Mouse (Mus musculus): ENCODE data around the gene Taf1d.
"Not testable (repeated sequence)": the region's sequence is repeated elsewhere in the genome, so short reads cannot be mapped to it uniquely, and the experiment has no call there.

Gene Taf1d

DNA sequence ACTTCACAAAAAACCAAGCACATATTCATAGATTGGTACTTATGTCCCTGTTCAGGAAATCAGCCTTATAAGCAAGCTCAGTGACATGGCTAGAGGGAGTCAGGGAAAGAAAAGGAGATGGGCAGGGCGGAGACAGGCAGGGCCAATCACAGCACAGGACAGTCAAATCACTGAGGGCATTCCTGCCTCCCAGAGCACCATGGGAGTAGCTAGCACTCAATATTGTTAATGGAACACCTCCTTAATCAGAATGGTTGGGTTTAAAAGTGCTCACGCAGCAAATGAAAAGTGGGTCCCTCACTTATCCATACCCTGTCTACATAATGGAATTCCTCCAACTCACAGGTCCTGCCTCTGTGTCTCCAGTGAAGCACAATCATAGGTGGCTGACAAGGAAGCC, 3.1 kb upstream of the Taf1d start:
- in situ Hi-C loops (cut with MboI; ENCODE audit: low pct_unique_long_range_greater_than_20kb in 1 of 2, low sequenced_read_pairs in 2 of 2, unreplicated experiment in 1 of 2), result no loop called here

- in situ Hi-C loops (cut with MboI; ENCODE audit: low pct_unique_long_range_greater_than_20kb in 1 of 2, low sequenced_read_pairs in 2 of 2, unreplicated experiment in 1 of 2), result no loop called here
These were observed 545 bp downstream of the Taf1d start, which contains the start of gene 4931406C07Rik for GRCm38 (mm10) chr9:15306398-15307119. TSS of gene 4931406C07Rik (minus strand) at chr9:15306448.

DNA sequence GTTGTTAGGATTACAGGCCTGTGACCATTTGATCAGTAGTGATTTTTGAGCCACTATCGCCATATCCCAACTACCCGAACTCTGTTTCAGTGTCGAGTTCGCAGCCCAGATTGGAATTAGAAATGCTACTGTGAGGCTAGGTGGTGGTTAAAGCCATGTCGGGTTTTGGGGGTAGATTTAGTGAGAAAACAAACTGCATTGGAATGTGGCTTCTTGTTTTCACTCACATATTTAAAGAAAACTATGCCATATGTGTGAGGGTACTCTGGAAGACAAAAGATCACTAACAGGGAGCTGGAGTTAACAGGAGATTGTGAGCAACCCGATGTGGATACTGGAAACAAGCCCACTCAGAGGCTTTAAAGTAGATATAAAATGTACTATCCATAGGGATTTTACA, 1.2 kb downstream of the Taf1d start:
- in situ Hi-C loops (cut with MboI; ENCODE audit: low pct_unique_long_range_greater_than_20kb in 1 of 2, low sequenced_read_pairs in 2 of 2, unreplicated experiment in 1 of 2), result no loop called here

- in situ Hi-C loops (cut with MboI; ENCODE audit: low pct_unique_long_range_greater_than_20kb in 1 of 2, low sequenced_read_pairs in 2 of 2, unreplicated experiment in 1 of 2), result no loop called here
These were observed 2.2 kb downstream of the Taf1d start for GRCm38 (mm10) chr9:15308254-15308653.

- in situ Hi-C loops (cut with MboI; ENCODE audit: low pct_unique_long_range_greater_than_20kb in 1 of 2, low sequenced_read_pairs in 2 of 2, unreplicated experiment in 1 of 2), result no loop called here
These were observed 3.4 kb downstream of the Taf1d start for GRCm38 (mm10) chr9:15309425-15309824.

DNA sequence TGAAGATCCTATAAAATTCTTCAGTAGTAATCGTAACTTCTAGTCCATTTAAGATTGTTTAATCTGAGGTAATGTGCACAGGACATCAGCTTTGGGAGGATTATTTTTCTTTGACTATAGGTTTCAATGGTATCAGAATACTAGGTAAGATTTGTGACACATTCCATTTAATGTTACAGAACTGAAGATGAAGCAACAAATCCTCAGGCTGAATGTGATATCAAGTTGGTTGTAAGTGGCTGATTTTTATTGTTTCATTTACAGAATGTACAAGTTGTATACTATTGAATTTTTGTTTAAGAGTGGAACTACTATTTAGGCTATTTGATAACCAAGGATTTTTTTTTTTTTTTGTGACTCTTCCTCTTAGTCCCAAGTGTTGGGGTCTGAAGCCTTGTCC, 4.2 kb downstream of the Taf1d start:
- in situ Hi-C loops (cut with MboI; ENCODE audit: low pct_unique_long_range_greater_than_20kb in 1 of 2, low sequenced_read_pairs in 2 of 2, unreplicated experiment in 1 of 2), result no loop called here

DNA sequence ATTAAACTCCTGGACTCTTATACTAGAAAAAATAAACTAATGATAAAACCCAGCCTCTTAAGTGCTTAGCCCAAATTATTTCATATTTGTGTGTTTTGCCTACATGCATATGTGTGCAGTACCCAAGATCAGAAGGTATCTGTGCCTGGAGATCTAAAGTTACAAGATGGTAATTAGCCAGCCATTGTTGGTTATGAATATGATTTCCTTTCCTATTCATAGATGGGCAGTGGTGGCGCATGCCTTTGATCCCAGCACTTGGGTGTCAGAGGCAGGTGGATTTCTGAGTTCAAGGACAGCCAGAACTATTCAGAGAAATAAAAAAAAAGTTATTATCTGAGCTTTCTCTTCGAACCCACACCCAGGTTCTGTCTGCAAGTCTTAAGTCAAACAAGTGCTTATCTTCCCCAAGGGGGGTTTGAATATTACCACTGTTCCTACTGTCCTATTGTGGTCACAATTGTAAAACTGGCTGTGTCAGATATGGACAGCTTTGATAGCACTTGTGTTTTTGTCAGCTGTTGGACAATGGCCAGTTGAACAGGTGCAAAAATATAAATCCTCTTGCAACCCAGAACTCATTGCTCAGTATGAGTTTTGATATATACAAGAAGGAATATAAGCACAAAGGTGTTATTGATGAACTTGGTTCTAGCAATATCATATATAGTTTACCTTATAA, 6.2 kb downstream of the Taf1d start:
- in situ Hi-C loops (cut with MboI; ENCODE audit: low pct_unique_long_range_greater_than_20kb in 1 of 2, low sequenced_read_pairs in 2 of 2, unreplicated experiment in 1 of 2), result no loop called here

- in situ Hi-C loops (cut with MboI; ENCODE audit: low pct_unique_long_range_greater_than_20kb in 1 of 2, low sequenced_read_pairs in 2 of 2, unreplicated experiment in 1 of 2), result no loop called here
These were observed 7.6 kb downstream of the Taf1d start for GRCm38 (mm10) chr9:15313633-15314032.

DNA sequence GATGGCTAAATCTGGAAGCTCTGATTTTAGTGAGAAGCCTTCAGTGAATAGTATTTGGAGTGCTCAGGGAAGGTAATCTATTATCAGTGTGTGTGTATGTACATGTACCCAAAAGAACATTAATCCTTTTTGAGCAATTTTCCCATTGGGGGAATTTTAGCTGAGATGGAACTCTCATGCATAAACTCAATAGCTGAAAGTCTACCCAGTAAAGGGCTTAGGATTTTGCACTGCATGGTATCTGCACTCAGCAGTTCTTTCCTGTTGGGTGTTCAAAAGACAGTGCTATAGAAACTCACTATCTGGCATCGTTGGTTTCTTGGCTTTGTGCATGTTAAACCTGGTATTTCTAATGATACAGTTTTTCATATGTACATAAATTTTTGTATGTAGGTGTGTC, 8.6 kb downstream of the Taf1d start:
- in situ Hi-C loops (cut with MboI; ENCODE audit: low pct_unique_long_range_greater_than_20kb in 1 of 2, low sequenced_read_pairs in 2 of 2, unreplicated experiment in 1 of 2), result no loop called here

DNA sequence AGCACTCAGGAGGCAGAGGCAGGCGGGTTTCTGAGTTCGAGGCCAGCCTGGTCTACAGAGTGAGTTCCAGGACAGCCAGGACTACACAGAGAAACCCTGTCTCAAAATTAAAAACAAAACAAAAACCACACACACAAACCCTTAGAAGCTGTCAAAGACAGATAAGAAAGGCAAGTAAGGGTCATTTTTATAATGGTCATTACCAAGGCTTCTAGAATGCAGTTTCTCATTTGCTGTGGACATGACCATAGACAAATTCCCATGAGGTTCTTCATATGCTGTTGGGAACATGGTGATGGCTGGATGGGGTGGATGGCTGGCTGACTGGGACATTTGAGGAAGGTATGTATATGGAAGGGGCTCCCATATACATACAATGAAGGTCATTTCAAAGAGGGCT, 10.3 kb downstream of the Taf1d start:
- in situ Hi-C loops (cut with MboI; ENCODE audit: low pct_unique_long_range_greater_than_20kb in 1 of 2, low sequenced_read_pairs in 2 of 2, unreplicated experiment in 1 of 2), result not testable (repeated sequence)

- in situ Hi-C loops (cut with MboI; ENCODE audit: low pct_unique_long_range_greater_than_20kb in 1 of 2, low sequenced_read_pairs in 2 of 2, unreplicated experiment in 1 of 2), result no loop called here
These were observed 11.5 kb downstream of the Taf1d start for GRCm38 (mm10) chr9:15317223-15318169.

DNA sequence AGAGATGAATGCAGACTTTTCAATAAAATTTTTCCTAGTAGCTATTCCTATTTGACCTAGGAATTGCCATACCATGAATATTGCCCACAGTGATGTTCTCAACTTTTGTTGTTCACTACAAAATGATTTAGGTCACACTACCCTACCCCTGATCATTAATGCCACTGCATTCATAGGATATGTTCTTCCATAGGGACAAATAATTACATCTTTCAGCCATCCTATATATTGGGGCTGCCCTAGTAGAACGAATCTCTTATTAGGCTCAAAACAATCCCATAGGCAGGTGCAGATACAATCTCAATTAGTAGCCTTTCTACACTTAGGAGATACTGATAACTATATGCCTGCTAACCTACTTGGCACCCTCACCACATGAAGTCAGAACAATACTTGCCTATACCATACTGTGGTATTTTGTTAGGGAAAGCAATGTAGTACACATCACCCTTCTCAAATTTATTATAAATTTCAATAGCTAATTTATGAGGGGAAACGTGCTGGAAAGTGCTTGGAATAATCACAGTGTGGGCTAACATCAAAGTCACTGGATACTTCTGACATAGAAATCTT, 12.2 kb downstream of the Taf1d start:
- in situ Hi-C loops (cut with MboI; ENCODE audit: low pct_unique_long_range_greater_than_20kb in 1 of 2, low sequenced_read_pairs in 2 of 2, unreplicated experiment in 1 of 2), result no loop called here

DNA sequence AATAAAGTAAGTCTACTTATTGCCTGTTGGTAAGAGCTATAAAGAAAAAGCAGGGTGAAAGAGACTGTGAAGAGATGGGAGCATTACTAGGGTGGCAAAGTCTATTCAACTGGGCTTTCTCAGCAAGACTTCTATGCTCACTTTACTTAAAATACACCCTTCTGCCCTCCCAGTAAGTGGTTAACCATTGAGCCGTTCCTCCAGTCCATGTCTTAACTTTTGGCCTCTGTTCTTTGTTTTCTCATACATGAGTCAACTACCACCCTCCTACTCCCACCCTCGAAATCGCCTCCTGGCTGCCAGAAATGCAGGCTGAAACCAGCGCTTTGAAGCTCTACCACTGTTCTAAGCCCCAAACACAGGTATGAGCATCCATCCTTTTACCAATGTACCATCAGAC, 31.8 kb downstream of the Taf1d start:
- in situ Hi-C loops (cut with MboI; ENCODE audit: low pct_unique_long_range_greater_than_20kb in 1 of 2, low sequenced_read_pairs in 2 of 2, unreplicated experiment in 1 of 2), result loop anchor here (25.0 kb wide), 3 partner anchors 525 to 1525 kb away; partner anchors contain the start of genes Cep57 (in 1 of the 2) and Fam76b (in 1 of the 2)

DNA sequence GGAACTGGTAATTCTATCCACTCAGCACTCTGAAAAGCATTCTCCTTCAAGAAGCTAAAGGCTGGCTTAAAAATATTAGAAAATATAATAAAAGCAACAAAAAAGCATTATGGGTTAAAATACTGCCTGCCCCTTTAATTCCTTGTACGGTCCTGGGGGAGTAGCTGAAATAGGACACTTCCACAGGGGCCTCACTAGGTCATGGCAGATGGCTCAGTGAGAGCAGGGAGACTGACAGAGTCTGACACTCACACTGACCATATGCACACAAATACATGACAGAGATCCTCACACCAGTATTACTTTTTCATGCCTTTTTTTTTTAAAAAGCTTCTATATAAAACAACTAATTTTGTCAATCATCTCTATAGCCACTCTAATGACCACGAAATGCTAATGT, 43.9 kb downstream of the Taf1d start:
- in situ Hi-C loops (cut with MboI; ENCODE audit: low pct_unique_long_range_greater_than_20kb in 1 of 2, low sequenced_read_pairs in 2 of 2, unreplicated experiment in 1 of 2), result loop anchor here (10.0 to 25.0 kb wide), 4 partner anchors 535 to 1538 kb away; partner anchors contain the start of genes Cep57 (in 1 of the 2) and Fam76b (in 1 of the 2)

DNA sequence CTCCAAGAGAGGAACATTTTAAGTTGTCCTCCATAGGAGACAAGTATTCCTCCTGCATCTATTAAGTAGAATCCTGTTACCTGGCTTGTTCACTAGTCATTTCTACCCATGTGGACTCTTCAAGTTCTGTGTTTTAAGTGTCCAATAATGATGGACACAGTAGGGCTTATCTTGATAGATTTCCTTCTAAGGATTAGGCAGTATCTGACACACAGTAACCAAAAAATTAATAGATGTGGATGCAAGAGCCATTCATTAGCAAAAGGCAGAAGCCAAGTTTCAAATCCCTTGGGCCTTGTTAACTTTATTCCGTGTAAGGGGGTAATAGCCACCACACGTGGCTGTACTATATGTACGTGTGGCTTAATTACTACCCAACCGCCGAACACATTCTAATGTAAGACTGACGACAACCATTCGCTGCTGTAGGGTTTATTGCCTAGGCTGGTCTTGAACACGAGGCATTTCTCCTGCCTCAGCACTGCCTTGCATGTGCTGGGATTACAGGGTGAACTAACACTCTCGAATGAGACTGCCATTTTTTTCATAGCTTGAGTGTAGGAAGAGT, 51.0 kb downstream of the Taf1d start:
- in situ Hi-C loops (cut with MboI; ENCODE audit: low pct_unique_long_range_greater_than_20kb in 1 of 2, low sequenced_read_pairs in 2 of 2, unreplicated experiment in 1 of 2), result no loop called here

DNA sequence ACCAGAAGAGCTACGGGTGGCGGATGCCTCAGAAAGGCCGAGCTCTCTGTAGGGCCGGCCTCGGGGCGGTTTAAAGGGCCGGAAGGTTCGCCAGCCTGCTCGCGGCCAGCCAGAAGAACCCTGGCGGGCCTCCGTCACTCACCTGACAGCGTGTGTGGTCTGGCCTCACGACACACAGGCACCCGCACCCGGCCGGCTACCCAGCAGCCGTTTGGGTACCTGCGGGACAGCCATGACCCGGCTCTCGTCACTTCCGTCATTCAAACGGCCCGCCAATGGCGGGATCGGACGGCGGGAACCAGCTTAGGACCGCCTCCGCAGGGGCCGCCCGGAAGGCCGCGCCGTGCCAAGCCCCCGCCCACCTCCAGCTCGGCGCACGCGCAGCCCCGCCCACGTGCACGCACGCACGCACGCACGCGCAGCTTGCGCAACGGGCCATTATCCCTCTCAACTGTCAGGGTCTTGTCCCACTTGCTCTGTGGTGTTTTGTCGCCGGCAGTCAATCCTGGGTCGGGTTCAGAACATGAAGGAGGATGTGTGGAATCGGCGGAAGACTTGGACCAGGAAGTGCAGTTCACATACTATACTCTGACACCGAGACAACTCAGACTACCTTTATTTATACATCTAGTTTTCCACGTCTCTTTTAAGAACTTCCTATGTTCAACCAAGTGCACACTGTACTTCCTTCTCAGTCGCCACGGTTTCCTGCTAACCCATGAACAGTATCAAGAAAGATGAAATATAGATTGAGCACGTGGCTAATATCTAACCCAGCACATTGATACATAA, 51.7 kb downstream of the Taf1d start, which contains the start of gene Cep295:
Cep295 (minus strand) TSS at position 305 of the 792 bp plus-strand sequence.
- in situ Hi-C loops (cut with MboI; ENCODE audit: low pct_unique_long_range_greater_than_20kb in 1 of 2, low sequenced_read_pairs in 2 of 2, unreplicated experiment in 1 of 2), result no loop called here

DNA sequence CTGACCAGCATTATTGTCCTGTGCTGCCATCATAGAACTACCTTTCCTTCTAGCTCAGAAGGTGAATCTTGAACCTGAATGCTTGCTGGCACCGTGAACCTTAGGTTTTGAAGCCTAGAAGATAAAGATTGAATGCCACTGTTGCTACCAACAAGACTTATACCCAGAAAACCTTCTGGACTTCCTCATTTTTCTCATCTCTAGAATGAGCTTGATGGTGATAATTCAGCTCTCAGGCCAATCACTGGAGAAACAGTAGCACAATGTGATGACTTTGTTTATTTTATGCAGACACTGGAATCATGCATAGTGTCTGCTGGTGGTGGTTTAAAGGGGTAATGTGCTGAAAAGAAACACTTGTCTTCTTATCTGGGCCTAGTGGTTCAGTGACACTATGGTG, 58.8 kb downstream of the Taf1d start:
- in situ Hi-C loops (cut with MboI; ENCODE audit: low pct_unique_long_range_greater_than_20kb in 1 of 2, low sequenced_read_pairs in 2 of 2, unreplicated experiment in 1 of 2), result loop anchor here in 1 of 2 experiments (10.0 kb wide), 1 partner anchor 320 kb away; no protein-coding TSS in a partner anchor
